Mouse (Mus musculus): Measurements from ENCODE around the gene Dab1.

Dab1 gene

GRCm38 (mm10) chr4:104461106-104462011 is 842.2 kb downstream of the Dab1 start:
- peak; percentile 71 for DNase-seq

DNA sequence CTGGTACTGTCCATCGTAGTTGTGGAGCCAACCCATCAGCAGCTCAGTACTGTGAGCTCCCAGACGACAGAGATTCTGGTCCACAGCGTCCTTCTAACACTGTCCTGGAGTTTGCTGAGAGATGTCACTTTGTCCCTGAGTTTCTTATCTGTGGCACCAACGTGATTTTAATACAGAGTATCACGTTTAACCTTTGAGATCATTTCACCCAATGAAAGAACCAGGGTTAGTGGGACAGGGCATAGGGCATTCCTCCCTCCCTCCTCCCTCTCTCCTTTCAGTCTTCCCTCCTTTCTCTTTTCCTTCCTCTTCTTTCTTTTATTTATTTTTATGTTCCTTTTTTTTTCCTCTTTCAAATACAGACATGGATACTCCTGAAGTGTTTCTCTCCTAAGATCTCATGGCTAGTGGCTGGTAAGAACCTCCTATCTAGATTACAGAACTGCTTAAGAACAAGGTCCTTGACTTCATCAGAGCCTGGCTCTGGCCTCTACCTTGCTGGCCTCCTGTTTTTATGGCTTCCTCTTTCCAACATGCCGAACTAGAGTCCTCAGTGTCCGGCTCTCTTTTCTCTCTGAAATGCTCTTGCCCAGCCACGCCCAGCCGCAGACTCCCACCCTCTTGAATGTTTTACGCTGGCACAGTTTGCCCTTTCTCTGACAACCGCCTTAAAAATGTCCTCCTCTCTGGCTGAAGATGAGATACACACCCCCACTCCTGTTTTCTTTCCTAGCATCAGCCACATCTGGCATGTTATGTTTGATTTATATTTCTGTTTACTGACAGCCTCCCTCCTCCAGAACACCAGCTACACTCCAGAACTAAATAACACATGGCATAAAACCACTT is 844.0 kb downstream of the Dab1 start:
- DNase-seq = no peak

DNA sequence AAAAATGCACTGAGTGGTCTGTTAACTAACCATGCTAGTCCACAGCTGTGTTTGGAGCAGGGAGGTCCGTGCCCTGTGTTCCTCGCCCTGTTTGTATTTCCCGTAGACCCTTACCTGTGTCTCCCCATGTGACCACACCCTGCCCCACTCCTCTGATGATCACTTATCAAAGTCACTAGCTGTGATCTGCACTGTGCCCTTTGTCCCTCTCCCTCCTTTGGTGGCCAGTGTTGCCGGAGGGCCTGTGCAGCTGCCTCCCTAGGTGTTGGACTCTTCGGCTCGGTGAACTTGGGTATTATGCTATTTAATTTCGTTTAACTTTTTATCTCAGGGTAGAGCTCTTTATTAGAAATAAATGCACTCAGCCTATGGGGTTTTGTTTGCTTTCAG is 844.6 kb downstream of the Dab1 start:
- DNase-seq = no peak

- DNase-seq = no peak
Observed at GRCm38 (mm10) chr4:104465594-104465993, 846.4 kb downstream of the Dab1 start.

DNA sequence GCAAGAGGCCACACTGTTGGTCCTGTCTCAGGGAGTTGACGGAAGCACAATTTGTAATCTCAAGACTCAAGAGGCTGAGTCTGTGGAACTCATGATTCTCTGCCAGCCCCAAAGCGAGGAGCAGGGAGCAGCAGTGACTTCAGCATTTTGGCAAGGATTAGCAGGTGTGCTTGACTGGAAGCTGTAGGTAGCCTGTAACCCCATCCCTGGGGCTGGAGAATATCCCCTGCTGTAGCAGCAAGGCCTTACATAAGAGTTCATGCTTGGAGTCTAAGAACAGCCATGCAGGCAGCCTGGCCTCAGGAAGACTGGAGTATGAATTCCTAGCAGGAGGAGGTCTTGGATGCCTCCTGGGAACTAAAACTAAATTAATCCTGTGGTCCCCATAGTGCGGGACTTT is 849.5 kb downstream of the Dab1 start:
- DNase-seq = no peak

DNA sequence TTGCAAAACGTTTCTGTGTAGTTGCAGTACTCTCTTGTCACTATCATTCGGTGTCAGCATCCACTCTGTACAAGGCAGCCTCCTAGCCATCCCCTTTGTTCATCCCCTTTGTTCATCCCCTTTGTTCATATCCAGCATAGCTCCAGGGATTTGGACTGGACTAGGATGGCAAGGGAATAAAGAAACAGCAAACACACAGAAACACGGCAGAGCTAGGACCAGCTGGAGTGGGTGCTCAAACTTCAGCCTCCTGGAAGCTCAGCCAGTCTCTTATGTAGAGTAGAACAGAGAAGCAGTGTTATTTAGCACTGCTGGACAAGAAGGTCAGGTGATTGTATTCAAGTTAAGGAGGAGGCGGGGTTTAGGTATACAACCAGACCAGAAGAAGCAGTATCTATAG is 853.8 kb downstream of the Dab1 start:
- DNase-seq = no peak

DNA sequence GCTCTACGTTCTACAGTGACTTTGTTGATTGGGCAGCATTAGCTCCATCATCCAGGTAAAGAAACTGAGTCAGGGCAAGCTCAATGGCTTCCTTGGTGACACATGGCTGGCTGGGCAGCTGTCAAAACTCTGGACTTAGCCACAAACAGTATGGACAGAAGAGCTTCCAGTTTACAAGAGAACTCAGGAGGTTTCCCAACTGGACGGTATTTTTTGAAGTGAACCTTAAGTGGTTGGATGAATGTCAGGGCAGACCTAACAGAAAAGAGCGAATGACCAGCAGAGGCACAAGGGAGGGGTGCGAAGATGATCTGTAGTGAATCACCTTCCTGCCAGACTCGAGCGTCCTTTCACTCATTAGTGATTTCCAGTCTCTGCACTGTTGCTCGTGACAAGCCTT is 857.7 kb downstream of the Dab1 start:
- DNase-seq = no peak

DNA sequence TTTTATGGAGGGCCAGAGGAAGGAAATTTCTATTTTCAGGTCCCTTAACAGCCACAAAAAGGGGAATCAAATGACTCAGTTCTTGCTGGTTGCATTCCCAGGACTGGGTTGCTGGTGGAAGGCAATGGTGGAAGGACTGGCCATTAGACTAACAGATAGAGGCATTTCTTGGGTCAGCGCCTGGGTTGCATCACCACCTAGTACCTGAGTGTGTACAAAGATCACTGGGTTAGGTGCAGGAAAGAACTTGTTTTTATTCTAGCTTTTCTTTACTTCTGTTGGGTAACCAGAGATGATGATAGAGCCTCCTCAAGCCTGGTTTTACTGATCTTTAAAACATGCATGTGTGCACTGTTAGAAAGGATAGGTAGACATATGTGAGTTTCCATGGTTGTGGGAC is 864.8 kb downstream of the Dab1 start:
- DNase-seq = no peak

GRCm38 (mm10) chr4:104497221-104497620 is 878.1 kb downstream of the Dab1 start:
- no peak for DNase-seq

- no peak for DNase-seq
Observed at GRCm38 (mm10) chr4:104500112-104500511, 881.0 kb downstream of the Dab1 start.

- DNase-seq = no peak
Observed at GRCm38 (mm10) chr4:104500646-104501045, 881.5 kb downstream of the Dab1 start.

GRCm38 (mm10) chr4:104501245-104501644 is 882.1 kb downstream of the Dab1 start:
- DNase-seq = no peak

- no peak for DNase-seq
Observed at GRCm38 (mm10) chr4:104504916-104505315, 885.8 kb downstream of the Dab1 start.

- no peak for DNase-seq
Observed at GRCm38 (mm10) chr4:104509230-104509985, 890.2 kb downstream of the Dab1 start.

DNA sequence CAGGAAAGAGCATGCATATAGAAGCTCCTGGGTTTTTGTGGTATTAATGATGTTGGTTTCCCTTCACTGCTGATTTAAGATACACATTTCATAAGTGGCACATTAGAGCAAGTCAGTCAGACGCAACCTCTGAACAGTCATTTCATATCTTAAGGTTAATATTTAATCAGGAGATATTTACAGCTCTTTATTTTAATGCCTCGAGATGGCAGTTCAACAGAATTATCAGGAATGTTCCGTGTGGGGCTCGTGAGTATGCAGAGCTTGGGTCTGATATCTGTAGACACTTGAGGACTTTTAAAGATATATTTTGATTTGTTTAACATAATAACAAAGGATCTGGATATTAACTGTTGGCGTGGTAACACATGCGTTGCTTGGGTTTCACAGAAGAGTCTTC is 892.7 kb downstream of the Dab1 start:
- DNase-seq = no peak

DNA sequence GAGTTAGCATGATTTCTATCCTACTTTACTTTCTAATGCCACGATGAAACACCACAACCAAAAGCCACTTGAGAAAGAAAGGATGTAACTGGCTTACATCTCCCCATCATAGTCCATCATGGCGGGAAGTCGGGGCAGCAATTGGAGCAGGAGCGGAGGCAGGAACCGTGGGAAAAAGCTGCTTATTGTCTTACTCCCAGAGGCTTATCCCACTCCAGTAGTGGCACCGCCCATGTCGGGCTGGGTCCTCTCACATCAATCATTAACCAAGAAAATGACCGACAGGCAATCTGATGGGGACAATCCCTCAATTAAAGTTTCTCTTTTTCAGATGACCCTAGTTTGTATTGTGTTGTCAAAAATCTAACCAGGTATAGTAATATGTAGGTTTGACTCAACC is 893.4 kb downstream of the Dab1 start:
- DNase-seq = no peak

- no peak for DNase-seq
Observed at GRCm38 (mm10) chr4:104513622-104514021, 894.5 kb downstream of the Dab1 start.

DNA sequence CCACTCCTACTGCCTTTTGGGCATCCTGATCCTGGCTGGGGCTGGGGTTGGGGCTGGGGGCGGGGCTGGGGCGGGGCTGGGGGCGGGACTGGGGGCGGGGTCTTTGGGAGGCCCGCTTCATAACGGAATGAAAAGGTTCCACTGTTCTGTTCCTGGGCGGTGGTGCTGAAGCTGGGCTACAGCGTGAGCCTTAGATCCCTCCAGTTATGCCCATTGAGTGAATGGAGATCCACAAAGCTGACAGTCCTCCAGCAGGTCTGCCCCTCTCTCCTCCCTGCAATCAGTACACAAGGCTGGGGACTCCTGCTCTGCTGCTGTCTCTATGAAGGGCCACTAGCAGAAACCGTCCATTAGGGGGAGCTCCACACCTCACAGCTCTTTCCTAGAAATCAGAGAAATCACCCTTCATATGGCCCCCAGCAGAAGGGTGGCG is 895.4 kb downstream of the Dab1 start:
- peak; percentile 51 for DNase-seq

DNA sequence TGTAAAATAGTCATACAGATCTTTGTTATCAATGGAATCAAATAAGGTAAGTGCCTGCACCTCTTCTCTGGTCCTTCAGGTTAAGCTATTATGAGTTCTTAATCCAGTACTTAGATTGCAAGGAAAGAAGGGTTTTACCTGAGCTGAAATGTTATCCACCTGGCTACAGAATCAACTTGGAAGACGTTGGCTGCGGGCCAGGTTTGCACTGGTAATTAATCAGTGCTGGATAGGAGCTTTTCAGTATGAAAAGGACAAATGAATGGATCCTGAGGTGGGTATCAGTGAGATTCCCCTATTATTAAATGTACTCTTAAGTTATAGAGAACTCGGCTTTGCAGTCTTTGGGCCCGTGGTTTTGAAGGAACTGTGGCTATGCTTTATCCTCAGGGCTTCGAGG is 896.5 kb downstream of the Dab1 start:
- DNase-seq = no peak

GRCm38 (mm10) chr4:104522324-104522723 is 903.2 kb downstream of the Dab1 start:
- DNase-seq = no peak

DNA sequence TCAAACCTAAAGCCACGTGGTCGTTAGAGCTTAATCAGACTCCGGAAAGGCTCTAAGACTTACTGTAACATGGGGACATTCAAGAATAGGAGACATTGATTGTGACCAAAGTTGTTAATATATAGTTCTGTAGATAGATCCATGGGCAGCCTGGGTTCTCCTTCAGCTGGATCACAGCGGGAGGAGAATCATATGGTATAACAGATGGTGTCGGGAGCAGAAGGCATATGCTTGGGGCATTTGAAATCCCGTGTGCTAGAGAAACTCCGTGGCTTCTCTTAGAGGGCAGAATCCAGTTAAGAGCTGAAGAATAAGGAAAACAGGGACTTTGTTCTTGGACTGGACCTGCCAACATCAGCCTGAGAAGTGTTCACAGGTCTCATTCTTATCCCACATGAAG is 904.6 kb downstream of the Dab1 start:
- DNase-seq = peak; percentile 44

DNA sequence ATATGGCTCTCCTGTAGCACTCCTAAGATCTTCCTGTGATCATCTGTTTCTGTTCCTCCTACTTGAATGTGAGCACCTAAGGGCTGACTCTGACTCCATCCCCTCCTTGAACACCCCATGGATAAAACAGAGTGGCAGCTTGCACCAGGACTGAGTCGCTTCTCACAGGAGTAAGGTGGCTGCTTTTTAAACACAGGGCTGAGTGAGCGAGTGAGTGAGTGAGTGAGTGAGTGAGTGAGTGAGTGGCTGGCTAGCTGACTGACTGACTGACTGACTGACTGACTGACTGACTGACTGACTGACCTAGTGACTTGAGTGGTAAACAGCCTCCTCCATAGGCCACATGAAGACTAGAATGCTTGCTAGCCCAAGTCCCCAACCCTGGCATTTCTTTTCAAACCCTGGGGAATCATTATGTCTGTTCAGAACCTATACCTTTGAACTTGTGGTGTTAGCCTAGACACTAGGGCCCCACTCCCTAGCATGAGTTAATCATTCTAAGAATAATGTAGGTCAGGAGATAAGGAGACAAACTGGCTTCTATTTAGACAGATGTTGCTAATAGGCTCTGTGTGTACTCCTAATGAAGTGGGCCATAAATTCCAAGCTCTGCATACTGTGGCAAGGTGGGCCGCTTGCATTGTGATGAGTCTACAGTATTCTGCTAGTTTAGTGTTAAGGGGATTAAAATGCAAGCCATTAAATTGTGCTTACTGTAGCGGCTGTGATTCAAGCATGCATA is 910.9 kb downstream of the Dab1 start:
- DNase-seq = no peak
